Mouse (Mus musculus) right cerebral cortex, postnatal 4 days (tissue): ENCODE data around the gene Snd1.

ENCODE experiments used
- DNase-seq: peaks from one replicate; pipeline ENCODE4 v3.0.0-alpha.2; 2022

The Snd1 gene

DNA sequence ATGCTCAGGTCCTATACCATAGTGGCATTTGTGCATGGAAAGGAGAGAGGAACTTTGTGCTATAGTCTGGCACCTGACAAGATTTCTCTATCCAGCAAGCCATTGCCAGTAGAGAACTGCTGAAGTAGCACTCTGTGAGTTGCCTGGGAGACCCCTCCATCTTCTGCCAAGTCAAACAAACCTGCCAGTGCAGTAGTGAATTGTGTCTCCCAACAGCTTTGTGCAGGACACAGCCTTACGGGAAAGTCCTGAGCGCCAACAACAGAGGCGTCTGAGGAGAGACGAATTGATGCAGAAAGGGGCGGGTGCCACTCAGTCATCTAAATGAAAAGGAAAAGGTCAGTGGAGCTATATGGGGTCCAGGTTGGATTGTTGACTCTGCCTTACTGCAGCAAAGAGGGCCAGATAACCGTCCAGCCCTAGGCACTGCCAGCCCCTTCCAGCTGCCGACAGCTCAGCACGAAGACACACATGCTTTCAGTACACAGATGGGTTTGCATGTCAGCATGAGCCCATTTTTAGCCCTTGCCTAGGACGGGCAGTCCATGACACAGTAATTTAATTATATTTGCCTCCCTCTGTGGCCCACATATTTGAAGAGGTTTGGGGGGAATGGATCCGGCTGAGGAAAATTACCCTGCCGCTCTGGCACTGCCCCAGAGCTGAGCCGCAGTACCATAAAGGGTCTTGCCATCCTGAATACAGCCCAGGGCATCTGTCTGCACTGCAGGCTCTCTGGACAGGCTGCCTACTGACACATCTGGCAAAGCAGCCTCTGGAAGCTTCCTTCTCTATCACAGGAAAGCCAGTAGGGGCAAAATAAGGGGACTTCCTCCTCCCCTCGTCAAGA, 344.8 kb downstream of the Snd1 start:
- DNase-seq: no peak

- no peak for DNase-seq
Observed at GRCm38 (mm10) chr6:28822296-28822695, 347.4 kb downstream of the Snd1 start.

- DNase-seq: no peak
Observed at GRCm38 (mm10) chr6:28823375-28823774, 348.4 kb downstream of the Snd1 start.

- no peak for DNase-seq
Observed at GRCm38 (mm10) chr6:28823802-28824201, 348.9 kb downstream of the Snd1 start.

DNA sequence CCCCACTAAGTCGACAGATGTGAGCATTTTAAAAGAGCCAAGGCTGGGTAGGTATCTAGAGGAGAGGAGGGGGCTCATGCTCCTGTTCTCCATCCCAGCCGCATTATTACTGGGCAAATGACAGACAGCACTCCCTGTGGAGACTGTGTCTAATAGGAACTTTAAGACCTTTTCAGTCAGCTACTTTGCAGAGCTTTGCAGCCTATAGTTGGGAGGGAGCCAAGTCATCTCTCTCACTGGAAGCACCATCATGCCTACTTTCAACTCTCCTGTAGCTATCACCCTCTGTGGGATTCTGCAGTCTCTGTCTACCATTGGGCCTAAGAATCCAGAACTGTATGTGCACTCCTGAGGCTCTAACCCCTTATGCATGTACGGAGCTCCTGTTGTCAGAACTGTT, 351.0 kb downstream of the Snd1 start:
- DNase-seq: no peak

DNA sequence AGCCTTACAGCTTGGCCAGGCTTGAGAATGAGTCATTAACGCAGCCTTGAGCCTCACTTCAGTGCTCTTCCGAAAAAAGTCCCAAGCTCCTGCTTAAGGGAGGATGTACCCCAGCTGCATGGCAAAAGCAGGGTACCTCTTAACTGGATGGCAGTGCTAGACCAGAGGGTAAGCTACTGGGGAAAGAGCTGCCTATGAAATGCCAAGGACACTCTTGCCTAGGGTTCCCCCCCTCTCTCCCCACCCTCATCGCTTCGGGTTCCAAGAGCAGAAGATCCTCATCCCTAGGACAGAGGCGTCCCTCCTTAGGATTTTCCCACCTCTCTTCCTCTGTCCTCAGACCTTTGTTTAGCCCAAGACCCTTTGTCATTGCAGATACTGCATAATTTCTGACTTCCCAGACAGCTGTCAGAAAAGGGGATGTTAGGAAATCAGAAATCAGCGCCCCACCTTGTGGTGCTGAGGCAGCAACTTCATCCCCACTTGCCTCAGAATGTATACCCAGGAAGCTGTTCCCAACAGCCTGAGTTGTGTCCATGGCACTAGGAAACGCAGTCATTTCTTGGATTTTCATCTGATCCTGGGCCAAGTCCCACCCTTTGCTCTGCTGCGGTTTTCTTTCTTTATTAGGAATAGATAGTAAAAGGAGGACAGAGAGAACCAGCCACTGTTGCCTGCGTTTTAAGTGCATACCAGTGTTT, 351.9 kb downstream of the Snd1 start:
- DNase-seq: no peak

DNA sequence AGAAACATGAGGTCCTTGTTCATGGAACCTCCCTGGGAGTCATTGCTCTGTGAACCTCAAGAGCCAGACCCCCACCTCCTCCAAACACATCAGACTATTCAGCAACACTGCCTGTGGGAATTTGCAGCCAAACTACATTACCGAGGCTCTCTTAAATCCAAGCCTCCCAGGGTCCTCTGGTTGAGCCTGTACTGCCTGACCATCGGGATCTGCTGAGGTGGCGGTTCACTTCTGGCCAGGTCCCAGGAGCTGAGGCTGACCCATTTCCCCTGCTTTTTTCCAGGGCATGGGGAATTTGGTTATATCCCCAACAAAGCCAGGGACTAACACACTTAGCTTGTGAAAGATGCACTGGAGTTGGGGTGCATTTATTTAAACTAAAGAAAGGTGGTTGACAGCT, 352.6 kb downstream of the Snd1 start:
- DNase-seq: no peak

DNA sequence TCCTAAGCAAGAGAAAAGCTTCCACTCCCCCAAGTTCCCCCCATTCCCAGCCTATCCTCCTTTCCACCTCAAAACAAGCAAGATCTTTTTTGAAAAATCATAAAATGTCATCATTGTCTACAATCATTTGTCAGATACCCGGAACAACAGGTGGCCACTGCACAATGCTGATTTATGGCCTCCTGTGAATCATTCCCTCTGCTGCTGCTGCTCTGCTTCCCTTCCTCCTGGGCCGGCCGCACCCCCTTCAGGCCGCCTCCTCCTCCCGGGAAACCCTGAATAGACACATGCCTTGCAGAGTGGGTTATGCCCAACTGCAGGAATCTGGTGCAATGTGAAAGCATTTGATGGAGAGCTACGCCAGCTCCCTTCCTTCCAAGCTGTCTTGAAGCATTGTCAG, 353.7 kb downstream of the Snd1 start:
- peak; percentile 53 for DNase-seq

- no peak for DNase-seq
Observed at GRCm38 (mm10) chr6:28830306-28830705, 355.4 kb downstream of the Snd1 start.

GRCm38 (mm10) chr6:28831011-28831853, 356.3 kb downstream of the Snd1 start, which contains the start of gene Lrrc4:
Gene Lrrc4, minus strand, starts transcription at chr6:28831747.
- DNase-seq: no peak

DNA sequence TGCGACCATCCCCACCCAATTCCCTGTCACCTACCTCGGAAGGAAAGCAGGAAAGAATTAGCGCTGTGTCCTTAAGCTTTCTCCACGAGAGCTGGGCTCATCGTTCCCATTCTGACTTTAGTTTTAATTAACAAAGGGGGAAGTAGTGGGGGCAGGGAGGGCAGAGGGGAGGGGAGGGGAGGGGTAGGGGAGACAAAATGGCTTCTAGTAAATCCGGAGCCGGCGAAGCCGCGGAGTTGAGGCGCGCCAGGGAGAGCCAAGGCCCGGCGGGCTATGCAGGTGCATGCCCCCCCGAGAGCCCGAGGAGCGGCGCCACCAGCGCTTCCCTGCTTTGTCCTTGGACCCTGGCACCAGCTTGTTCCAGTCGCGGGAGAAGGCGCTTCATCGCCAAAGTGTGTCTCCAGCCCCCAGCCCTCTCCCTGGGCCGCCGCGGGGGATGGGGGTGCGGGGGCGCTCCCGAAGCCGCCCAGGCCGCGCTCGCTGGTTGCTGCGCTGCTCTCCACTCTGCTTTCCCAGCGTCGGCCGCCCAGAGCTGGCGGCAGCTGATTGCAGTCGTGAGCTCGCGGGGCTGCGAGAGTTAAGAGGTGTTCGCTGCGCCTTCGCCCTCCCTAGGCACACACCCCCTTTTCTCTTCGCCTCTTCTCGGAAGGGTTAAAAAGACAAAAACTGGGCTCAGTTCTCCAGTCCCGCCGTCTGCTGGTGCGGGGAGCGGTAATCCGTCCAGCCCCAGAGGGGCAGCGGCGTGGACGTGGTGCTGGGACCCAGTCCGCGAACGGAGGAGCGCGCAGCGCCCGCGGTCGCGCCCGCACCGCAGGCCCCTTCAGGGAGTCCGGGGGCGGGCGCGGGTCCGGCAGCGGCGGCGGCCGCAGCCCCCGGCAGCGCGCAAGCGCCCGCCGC, 357.2 kb downstream of the Snd1 start:
- DNase-seq: peak; percentile 59

DNA sequence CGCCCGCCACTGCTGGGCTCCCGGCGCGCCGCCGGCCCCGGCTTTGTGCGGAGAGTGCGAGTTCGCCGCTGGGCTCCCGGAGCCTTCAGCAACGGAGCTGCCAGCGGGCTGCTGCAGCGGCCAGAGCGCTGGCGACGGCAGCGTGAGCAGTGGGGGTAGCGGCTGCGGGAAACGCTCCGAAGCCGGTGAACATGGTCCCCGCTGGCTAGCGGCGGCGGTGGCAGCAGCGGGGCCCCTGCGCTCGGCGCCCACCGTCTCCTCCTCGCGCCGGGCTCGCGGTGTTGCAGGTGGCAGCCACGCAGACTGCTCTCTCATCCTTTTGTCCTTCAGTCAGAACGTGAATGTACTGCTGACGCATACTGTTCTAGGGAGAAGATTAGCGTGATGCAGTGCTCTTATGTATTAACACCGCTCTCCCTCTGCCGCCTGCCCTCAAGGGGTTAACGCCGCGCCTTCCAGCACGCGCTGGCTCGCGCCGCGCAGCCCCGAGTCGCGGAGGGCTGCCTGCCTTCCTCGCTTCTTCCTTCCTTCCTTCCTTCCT, 357.9 kb downstream of the Snd1 start:
- DNase-seq: peak; percentile 69

DNA sequence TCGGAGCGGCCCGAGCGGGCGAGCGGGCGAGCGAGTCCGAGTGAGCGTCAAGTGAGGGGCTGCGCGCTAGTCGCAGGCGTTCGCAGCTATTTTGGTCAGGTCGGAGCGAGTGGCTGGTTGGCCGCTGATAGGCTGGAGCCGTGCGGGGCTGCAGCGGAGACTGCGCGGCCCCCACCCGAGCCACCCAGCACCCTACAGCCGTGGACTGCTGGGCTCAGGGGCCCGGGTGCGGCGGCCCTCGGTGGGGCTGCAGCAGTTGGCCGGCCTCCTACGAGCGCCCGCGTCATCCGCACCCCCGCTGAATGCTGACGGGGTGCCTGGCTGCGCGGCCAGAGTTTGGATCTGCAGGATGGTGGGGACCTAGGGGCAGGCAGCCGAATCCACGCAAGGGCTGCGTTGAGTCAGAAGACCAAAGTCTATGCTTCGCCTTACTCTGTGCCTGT, 358.5 kb downstream of the Snd1 start:
- DNase-seq: peak; percentile 60

DNA sequence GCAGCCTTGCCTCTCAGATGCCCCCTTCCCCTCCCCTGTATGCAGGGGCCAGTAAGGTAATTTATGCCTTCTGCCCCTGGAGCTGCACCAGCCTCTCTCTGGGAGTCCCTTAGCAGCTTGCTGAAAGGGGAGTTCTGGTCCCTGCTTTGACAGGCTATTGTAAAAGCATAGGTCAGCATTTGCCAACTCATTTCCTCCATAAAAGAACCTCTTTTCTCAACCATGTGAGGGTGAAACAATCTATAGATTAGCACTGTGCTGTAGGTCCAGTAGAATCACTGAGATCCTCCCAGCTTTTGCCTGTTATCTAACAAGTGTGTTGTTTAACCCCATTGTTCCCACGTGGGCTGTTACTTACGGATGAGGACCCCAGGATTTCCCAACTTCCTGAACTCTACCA, 359.1 kb downstream of the Snd1 start:
- no peak for DNase-seq

DNA sequence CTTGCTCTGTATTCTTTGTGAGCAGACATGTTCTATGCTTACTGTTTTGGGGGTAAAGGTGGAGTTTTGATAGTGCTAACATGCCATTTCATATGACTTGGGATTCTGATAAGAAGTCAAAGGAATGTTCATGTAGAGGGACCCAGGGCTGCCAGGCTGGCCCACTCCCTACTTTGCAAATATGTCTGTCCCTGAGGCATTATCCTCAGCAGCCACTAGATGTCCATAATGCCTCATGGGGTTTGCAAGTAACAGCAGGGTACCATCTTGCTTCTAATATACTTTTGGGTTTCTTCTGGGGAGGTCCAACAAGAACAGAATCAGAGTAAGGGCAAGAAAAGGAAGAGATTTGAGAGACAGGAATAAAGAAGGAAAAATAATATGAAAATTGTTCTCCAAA, 361.7 kb downstream of the Snd1 start:
- no peak for DNase-seq

DNA sequence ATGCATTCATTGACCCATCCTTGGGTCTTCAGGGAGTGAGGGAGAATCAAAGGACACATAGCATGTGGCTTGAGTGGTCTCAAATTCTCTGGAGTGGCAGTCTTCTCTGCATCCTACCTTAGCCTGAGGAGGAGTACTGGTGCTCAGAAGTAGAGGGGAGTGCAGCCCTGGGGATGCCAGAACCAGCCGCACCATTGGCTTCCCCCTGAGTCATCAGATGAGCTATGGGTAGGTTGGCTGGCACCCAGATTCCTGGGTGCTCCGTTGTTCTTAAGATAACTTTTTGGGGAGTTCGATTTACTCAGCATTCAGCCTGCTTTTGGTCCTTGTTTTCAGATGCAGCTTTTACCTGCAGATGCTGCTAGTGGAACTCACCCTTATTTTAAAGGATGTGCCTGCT, 366.6 kb downstream of the Snd1 start:
- no peak for DNase-seq

GRCm38 (mm10) chr6:28842375-28843276, 367.7 kb downstream of the Snd1 start:
- DNase-seq: peak; percentile 62

GRCm38 (mm10) chr6:28845610-28846009, 370.7 kb downstream of the Snd1 start:
- DNase-seq: no peak

- DNase-seq: no peak
Observed at GRCm38 (mm10) chr6:28847616-28848015, 372.7 kb downstream of the Snd1 start.

DNA sequence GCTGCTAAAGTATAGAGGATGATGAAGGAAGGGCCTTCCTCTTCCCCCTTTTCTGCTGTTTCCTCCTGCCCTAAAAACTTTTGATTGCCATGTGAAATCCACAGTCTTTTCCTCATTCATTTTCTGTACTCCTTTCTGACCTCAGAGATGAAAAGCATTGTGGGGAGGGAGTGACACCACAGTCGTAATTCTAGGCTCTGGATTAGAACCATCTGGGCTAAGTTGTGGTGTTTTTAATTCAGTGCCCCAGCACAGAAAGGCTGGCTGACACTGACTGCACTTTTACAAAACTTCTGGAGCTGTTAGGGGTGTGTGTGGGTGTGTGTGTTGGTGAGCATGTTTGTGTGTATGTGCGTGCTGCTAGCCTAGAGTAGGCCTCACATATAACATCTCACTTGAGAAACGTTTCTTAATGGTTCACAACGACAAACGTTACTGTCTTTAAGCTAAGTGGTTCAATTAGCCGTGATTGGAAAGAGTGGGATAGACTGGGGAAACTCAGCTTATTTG, 373.4 kb downstream of the Snd1 start:
- DNase-seq: no peak

DNA sequence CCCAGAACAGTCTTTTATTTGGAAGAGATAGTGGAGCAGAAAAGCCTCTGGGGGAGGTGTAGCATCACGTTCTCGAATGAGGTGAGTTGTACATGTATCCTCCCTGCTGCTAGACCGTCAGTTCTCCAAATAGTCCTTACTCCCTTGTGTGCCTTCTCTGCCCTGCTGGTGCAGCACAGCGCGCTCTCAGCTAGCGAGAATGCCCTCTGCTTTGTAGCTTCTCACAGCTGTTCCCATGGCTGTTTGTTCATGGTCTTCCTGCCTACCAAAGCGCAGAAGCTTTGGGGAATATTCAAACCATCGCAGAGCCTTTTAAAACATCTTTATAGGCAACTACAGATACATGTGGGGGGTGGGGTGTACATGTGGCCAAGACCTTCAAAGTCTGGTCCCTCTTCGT, 374.0 kb downstream of the Snd1 start:
- no peak for DNase-seq
